Mouse (Mus musculus) heart, postnatal 4 days (tissue): ENCODE data around the gene Znrf1. TPM values are rescaled to one million over a fixed set of nuclear protein-coding genes. Genes with fewer than 3 reads are reported as not detected.
"Not testable (repeated sequence)": the region's sequence is repeated elsewhere in the genome, so short reads cannot be mapped to it uniquely, and the experiment has no call there.

Experiments used
- DNase-seq: peaks from one replicate; pipeline ENCODE4 v3.0.0; 2021
- total RNA-seq, 2 experiments: library from RNA; stranded (reverse); gene quantifications; 2 replicates each; pipeline ENCODE4 v1.2.3; 2021

Znrf1 gene
- 10 to 100 TPM; 60.1 to 60.5 TPM for total RNA-seq

DNA sequence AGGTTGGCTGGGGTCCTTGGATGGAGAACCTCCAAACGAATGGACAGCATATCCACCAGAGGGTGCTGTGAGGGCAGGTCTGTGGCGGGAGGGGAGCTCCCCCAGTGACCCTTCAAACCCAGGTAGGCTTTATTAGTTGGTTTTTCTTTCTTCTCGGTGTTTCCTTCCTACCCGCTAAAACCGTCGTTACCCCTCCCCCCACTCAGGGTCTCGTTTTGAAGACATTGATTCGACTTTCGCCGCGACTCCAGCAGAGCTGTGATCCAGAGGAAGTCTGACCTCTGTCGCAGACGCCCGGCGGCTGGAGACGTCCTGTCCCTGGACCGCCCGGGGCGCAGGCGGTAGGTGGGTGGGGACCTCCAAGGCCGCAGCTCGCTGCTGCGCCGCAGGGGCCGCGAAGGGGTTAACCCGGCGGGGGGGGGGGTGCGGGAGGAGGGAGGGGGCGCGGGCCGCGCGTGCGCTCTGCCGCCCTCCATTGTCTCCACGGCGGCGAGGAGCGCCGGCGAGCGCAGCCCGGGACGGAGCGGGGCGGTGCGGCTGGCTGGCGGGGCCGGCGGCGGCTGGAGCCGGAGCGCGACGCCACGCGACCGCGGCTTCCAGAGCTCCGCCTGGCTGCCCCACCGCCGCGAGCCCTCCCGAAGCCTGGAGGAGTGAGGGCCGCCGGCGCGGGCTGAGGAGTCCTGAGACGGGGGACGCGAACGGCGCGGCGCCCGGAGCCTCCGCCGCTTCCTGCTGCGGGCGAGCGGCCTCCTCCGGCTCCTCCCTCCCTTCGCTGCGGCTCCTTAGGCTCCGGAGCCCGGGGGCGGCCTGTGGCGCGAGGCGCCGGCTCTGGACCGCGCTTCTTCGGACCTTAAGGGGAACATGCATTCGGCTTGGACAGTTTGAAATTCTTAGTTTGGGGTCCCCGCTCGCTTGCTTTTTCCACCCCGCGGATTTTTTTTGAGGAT is at the start of gene Znrf1:
Znrf1 (plus strand) TSS at position 67 of the 947 bp plus-strand sequence.
- DNase-seq = peak; percentile 84

DNA sequence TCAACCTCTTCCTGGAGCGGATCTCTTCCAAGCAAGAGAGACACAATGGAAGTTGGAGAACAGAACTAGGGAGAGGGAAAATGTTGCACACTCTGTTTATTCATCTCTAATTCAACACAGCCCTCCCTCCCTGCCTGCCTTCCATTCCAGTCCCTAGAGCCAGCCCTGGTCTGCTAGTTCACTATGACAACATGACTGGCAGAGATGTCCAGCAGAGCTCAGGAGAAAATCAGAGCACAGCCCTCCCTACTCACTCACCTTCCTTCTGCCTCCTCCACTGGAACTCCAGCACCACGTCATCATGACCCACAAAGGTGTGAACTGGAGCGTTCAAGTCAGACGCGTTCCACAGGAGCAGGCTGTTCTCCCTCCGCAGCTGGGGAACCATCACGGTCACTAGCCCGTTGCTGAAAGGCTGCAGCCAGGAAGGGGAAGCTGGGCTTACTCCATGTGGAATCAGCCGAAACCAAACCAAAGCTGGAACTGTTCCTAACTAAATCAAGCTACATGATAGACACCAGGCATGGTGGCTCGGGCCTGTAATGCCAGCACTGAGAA is 45.8 kb upstream of the Znrf1 start:
- no peak for DNase-seq

DNA sequence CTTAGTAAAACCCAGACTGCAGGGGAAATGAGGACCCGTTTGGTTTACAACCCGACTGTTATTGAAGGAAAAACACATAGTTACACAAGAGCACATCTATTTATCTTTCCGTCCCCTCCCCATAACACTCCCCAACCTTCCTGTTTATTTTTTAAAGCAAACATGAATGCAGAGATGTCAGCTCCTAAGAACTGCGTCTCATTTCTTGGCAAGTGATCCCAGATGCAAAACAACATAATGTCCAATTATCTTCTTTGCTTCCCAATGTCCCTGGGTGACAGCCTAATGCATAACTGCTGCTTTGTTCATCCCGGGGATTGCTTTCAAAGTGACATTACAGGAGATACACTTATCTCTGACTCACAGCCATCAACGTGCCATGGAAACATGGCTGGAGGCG is 44.7 kb upstream of the Znrf1 start:
- no peak for DNase-seq

DNA sequence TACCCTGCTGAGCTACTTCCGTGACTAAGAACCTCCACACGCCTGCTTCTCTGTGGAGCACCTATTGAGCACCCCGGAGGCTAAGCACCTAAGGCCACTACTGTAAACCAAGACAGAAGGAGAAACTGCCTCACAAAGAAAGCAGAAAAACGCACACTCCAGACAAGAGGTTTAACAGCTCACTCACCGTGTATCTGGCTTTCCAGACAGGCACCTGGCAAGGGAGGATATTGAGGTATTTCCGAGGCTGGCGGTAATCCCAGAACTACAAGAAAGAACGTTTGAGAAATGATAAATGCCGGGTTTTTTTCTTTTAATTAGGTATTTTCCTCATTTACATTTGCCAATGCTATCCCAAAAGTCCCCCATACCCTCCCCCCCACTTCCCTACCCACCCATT is 43.4 kb upstream of the Znrf1 start:
- DNase-seq = peak; percentile 29

DNA sequence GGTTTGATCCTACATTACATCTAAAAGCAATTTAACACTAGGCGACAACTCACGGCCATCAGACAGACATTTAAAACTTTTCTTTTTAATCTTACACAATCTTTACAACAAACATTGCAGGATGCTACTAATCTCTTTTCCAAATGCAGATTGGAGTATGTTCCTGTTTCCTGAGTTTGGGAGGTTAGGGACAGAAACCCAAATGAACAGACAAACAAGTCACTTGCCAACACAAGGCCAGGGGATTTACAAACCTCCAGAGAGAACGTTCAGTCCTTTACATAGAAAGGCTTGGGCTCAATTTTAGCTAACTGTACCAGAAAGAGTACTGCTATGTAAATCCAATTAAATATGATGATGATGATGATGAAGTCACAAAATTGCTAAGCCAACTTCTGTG is 42.7 kb upstream of the Znrf1 start:
- DNase-seq = no peak

DNA sequence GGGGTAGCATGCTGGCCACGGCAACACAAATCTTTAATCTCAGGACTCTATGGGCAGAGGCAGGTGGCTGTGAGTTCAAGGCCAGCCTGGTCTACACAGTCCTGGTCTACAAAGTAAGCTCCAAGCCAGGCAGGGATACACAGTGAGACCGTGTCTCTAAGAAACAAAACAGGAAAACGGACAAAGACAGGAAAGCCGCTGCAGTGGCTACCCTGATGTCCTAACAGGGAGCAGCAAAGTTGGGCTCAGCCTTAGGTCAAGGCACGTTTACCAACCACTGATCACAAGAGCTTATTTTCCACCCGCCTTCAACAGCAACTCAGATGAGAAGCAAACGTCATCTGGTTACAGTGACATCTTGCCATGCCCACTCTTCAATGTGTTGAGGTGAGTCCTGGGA is 39.6 kb upstream of the Znrf1 start:
- DNase-seq = no peak

DNA sequence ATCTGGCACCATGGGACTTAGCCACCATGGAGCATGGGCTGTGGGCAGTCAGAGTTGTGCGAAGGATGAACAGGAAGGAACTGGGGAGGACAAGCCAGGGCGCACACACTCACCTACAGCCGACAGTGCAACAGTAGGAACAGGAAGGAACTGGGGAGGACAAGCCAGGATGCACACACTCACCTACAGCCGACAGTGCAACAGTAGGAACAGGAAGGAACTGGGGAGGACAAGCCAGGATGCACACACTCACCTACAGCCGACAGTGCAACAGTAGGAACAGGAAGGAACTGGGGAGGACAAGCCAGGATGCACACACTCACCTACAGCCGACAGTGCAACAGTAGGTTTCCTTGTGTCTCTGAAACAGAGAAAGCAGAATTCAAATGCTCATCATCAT is 37.6 kb upstream of the Znrf1 start:
- not testable (repeated sequence) for DNase-seq

DNA sequence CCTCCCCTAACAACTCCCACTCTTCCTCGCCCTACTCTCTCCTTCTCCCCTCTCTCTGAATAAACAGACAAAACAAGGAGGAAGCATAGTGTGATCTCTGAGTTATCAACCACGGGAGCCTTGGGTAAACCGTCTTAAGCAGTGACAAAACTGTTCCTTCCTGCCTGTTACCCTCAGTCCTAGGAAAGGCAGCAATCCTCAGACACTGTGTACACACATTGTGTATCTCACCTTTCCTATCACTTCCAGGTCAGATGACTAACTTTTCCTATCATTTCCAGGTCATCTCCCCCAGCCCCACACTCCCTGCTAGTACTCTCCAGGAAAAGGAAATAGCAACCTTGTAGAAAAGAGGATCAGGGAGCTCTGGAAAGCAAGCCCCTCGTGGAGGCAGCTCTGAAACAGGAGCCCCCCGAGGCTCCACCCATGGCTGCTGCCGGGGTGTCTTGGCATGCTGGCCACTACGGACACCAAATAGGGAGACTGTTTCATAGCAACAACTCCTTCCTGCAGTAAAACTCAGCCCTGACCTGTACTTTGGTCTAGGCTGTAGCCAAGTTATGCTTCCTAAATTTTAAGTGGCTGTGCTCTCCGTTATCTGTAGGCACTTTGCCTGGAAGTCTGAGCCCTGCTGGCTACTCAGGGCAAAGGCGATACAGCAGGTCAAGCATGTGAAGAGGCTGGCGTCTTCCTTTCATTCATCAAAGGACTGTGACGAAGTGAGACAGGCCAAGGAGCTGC is 34.0 kb upstream of the Znrf1 start:
- peak; percentile 13 for DNase-seq

DNA sequence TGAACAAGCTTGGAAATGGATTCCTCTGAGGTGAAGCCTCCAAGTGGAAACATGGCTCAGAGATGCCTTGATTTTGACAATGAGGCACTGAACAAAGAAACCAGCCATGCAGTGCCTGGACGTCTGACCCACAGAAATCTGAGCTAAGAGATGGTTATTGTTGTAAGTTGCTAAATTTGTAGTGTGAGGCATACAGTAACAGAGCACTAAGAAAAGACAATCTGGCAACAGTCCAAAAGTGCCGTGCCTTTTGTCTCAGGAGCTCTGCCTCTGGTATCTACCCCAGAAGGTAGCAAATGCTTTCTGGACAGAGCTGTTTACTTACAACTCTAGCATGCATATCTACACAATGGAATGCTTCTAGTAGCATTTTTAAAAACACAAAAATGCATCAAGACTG is 27.3 kb upstream of the Znrf1 start:
- peak; percentile 25 for DNase-seq

DNA sequence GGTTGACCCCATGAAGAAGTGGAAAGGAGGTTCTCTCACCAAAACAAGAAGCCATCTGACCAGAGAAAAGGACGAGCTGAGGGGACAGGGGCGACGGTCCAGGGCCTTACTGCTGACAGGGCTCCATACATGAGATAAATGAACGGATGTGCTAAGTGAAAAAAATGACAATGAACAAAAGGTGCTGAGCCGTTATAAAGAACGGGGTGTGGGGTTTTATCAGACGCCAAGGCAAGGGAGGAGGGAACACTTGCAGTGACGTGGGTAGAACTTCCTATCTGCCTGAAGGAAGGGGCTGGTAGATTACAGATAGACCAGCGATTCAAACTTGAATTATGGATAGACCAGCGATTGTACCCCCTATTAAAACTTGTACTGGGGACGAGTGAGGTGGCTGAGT is 26.6 kb upstream of the Znrf1 start:
- DNase-seq = no peak

DNA sequence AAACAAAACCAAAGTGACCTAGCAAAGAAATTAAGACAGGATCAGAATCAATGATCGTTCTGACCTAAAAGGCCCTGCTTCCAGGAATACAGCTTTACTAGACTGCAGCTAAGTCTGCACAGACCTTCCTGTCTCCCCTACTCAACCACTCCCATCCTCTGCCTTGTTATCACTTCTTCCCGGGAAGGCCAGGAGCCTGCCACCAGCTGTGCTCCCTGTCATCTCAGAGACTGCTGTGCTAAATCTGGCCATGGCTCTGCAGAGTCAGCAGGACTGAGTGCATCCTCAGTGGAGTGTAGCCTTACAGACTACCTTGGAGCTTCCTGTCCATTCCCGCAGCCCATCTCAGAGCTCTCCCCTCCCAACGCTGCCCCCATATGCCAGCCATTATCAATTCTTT is 25.5 kb upstream of the Znrf1 start:
- peak; percentile 51 for DNase-seq

DNA sequence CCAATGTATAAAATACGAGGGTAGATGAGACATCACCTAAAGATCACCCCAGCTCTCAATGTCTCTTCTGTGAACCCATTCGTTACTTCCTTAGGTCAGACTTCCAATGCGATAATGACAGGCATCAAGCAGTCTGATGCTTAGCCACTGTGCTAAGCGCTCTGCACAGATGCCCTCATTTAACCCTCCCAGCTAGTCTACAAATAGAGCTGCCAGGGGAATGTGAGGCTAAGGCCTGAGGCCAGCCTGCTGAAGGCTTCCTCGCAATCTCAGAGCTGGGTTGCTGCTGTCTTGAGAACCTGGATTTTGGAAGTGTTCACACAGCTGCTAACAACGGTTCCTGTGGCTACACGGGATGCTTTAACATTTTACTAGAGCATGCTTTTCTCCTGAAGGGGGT is 23.0 kb upstream of the Znrf1 start:
- DNase-seq = no peak

DNA sequence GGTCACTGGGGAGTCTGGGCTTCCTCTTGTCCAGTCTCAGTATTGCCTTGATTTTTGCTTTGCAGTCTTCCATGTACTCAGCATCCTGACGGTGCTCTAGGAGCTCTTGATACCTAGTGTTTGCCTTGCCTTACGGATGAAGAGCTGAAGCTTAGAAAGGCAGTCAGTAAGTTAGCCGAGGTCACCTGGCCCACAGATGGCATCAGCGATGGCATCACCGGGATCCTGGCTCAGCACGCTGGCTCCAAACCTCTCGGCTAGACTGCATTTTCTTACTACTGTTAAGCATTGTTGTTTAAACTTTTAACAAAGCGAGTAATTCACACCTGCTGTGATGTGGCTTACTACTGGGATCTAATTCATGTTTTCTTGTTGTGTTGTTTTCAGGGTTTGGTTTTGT is 22.5 kb upstream of the Znrf1 start:
- no peak for DNase-seq

DNA sequence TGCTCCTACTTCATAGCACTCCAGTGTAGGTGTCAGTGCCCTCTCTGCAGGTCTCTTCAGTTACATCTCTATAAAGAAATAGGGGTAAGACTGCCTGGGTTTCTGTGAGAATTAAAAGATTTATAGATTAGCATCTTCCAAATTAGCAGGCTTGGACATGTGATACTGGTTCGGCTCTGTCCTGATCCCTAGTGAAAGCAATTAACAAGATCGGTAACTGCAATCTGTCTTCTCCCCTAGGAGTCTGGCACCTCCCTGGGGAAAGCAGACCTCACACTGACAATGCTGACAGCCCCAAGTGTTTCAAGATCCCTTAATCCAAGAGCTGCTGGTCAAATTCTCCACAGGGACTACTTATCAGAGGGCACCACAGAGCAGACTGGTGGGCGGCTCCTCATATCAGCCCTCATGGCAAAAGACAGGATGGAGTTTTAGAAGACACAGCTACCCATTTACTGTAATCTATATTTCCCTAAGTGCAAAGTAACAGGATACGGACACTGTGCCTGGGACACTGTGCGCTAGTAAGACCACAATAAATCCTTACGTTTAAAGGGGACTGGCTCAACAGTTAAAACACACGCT is 19.4 kb upstream of the Znrf1 start:
- DNase-seq = no peak

DNA sequence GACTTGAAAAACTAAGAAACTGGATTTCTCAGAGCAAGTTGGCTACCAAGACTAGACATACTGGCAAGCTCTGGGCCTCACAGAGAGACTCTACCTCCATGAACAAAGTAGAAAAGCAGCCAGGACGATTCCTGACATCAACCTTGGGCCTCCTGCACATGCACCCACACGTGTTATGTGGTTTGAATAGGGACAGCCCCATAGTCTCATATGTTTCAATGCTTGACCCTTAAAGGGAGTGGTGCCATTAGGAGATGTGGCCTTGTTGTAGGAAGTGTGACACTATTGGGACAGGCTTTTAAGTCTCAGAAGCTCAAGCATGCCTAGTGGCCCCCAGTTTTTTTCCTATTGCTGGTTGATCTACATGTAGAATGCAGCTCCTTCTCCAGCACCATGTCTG is 18.4 kb upstream of the Znrf1 start:
- no peak for DNase-seq

DNA sequence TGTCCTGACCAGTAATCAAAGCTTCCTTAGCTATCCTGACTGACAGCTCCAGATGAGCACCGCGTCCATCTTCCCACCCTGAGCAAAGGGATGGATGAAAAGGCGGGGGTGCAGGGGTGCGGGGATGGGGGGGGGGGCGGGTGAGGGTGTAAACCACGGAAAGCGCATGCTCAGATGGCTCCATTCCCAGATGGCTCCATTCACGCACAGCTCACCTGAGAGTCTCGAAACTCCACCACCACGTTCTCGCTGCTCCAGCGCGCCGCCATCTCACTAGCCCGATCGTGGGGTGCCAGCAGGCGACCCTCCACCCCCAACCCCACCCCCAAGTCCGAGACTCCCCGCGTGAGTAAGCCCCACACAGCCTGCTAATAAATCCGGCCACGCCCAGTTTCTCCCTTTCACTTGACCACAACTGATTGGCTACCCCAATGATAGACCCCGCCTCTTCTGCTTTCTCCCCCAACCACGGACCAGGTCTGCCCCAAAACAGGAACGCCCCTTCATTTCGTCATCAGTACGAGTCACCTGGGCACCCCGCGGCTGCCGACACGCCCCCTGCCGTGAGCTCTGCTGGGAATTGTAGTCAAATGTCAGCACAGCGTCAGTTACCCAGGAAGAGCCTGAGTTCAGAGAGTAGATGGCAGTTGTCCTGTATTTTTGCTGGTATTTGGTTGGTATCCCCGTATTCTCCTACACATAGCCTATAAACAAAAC is 14.0 kb upstream of the Znrf1 start, which contains the start of gene Wdr59:
Wdr59 (minus strand) TSS at position 380 of the 717 bp plus-strand sequence.
- DNase-seq = peak; percentile 97

DNA sequence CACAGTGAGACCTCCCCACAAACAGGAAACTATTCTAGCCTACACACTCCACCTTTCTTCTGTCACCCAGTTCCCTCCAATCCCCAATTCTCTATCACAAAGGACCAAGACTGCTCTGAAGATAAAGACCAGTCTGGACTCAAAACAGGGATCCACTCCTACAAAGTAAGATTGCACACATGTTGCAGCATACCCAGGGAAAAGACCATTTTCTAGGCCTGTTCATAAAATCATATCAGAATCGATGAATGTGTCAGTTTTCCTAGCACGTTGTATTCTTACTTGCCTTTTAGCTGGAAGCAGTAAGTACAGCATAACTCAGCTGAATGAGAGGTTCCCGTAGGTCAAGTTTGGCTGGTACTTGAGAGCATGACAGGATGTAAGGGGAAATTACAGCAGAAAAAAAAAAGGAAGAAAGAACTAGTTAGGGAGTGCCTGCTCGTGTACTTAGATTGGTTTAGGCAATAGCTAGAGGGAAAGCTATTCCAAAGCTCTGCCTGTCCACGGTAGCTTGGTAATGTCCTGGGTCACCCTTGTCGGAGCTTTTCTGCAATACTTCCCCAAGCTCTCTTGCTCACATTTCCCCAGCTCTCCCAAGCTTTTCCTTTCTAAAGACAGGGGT is 9.4 kb upstream of the Znrf1 start:
- no peak for DNase-seq

DNA sequence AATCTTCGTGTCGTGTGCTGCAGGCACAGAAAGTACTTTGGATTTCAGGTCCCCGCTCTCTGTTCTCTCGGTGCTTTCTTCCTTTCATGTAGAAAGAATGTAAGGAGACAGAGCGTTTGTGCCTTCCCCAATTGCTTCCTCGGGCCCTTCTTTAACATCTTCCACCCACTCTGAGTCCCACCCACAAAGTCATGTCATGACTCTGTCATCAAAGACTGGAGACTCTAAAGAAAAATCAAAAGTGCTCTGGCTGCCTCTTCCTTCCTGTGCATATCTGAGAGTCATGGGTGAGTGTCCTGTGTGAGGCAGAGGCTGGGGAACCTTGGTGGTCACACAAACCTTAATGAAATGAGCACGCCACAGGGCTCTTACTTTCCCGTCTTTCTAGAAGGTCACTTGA is 8.7 kb upstream of the Znrf1 start:
- no peak for DNase-seq

DNA sequence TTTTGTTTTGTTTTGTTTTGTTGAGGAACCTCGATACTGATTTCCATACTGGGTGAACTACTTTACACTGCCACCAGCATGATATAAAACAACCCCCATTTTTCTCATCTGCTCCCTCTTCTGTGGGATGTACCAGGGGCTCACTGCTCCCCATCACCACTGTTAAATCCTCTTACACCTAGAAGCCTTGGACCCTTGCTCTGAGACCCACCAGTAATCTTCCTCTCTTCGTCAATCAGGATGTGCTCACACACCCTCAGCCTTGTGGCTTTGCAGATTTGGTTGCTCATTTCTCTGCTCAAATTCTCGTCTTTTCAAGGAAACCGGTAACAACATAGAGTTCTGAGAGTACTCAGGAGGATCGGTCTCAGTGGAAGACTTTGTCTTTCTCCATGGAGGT is 7.8 kb upstream of the Znrf1 start:
- DNase-seq = no peak

DNA sequence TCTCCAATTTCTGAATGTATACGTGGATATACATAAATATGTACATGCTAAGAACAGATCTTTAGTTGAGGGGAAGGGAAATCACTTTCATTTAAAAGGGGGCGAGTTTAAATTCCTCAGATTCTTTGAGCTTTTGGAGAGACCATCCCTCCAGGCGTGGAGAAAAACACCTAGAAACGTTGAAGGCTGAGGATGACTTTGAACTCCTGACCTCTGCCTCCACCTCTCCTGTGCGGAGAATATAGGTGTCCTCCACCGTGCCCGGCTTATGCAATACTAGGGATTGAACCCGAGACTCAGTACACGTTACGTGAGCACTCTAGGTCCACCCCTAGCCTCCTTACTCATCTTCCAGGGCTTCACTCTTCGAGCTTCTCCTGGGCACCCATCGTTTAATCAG is 4.7 kb upstream of the Znrf1 start:
- DNase-seq = no peak

DNA sequence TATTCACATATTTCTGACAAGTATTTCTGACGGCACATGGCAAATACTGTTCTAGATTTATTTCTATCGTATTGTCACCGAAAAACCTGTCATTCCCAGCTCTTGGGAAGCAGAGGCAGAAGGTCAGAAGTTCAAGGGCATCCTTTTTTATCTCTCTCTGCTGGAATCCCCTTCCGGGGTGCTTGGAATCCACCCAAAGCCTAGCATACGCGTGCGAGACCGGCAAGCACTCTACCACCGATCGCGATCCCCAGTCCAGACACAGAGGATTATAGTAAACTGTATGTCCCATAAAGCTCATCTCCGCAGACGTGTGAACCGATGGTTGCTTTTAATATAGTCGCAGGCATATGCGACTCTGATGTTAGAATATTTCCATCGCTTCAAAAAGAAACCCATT is 4.3 kb upstream of the Znrf1 start:
- no peak for DNase-seq

DNA sequence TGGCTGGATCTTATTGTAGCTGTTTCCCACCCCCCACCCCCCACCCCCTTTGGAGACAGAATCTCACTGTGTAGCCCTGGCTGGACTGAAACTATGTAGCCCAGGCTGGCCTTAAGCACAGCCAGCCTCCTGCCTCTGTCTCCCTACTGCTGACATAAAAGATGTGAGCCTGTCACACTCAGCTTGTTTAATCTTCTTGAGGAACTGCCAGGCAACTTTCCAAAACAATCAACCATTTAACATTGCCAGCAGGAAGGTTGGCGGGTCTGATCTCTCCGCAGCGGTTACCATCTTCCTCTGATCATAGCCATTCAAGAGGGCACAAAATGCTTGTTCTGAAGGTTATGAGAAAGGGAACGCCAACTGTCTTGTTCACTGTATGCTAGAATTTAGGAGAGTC is 2.4 kb upstream of the Znrf1 start:
- DNase-seq = no peak
